Mouse (Mus musculus): Measurements from ENCODE around the gene Sv2c. TPM values are rescaled to one million over a fixed set of nuclear protein-coding genes. Genes with fewer than 3 reads are reported as not detected.
A peak's percentile ranks its signal among the peaks of the same experiment; 100 is the strongest.

The Sv2c gene
- polyA plus RNA-seq, 1 experiment from 2014 or later: 1.8 TPM

GRCm38 (mm10) chr13:95966791-95967190, 165.6 kb downstream of the Sv2c start:
- ATAC-seq (no peak), DNase-seq (ENCODE audit: low spot score) (no peak)
- H3K36me3 ChIP-seq (ENCODE audit: control insufficient read depth, insufficient read depth, low read length): no peaks in the 10 kb centered on the region
- H3K4me1 ChIP-seq (ENCODE audit: control insufficient read depth, insufficient read depth, low read length): peaks cover 2% of the 10 kb centered on the region; the same call in 1 of the 2 replicates
- no peak overlapping the region for H3K27ac ChIP-seq (ENCODE audit: low read depth, low read length)
- no peaks in the 10 kb centered on the region for H3K9me3 ChIP-seq (replicated peaks; ENCODE audit: control insufficient read depth, low read length)
- no peak overlapping the region for H3K4me3 ChIP-seq (ENCODE audit: low read depth, low read length)
- no peak overlapping the region for H3K4me2 ChIP-seq (ENCODE audit: low read length)
- 49% methylated on average over 6 of the region's 6 CpGs for WGBS
- no peak overlapping the region for H3K9ac ChIP-seq (ENCODE audit: low read length)
- no peaks in the 10 kb centered on the region; the same call in 1 of the 2 replicates for H3K27me3 ChIP-seq (replicated peaks; ENCODE audit: control insufficient read depth, insufficient read depth, low read length)

GRCm38 (mm10) chr13:95965596-95965995, 166.8 kb downstream of the Sv2c start:
- Histone ChIP-seq H3K27ac (ENCODE audit: low read depth, low read length) (peak overlapping the region; percentile 4; the same call in 1 of the 2 replicates), H3K4me1 (ENCODE audit: control insufficient read depth, insufficient read depth, low read length) (peaks cover 8% of the 10 kb centered on the region; the same call in 1 of the 2 replicates), H3K4me3 (ENCODE audit: low read depth, low read length) (no peak overlapping the region), H3K9me3 (replicated peaks; ENCODE audit: control insufficient read depth, low read length) (no peaks in the 10 kb centered on the region), H3K9ac (ENCODE audit: low read length) (no peak overlapping the region), H3K4me2 (ENCODE audit: low read length) (no peak overlapping the region), H3K36me3 (ENCODE audit: control insufficient read depth, insufficient read depth, low read length) (no peaks in the 10 kb centered on the region), H3K27me3 (replicated peaks; ENCODE audit: control insufficient read depth, insufficient read depth, low read length) (no peaks in the 10 kb centered on the region; the same call in 1 of the 2 replicates)
- ATAC-seq: no peak
- no peak for DNase-seq (ENCODE audit: low spot score)
- WGBS: 89% methylated on average over 6 of the region's 6 CpGs

- DNase-seq (ENCODE audit: low spot score) (no peak), ATAC-seq (no peak)
- no peak overlapping the region for H3K4me2 ChIP-seq (ENCODE audit: low read length)
- H3K36me3 ChIP-seq (ENCODE audit: control insufficient read depth, insufficient read depth, low read length): no peaks in the 10 kb centered on the region
- no peaks in the 10 kb centered on the region; the same call in 1 of the 2 replicates for H3K27me3 ChIP-seq (replicated peaks; ENCODE audit: control insufficient read depth, insufficient read depth, low read length)
- no peak overlapping the region for H3K9ac ChIP-seq (ENCODE audit: low read length)
- no peaks in the 10 kb centered on the region for H3K9me3 ChIP-seq (replicated peaks; ENCODE audit: control insufficient read depth, low read length)
- WGBS: 89% methylated on average over 10 of the region's 10 CpGs
- 0 out of 2 replicates have a peak overlapping the region, but pooled peaks have one; percentile 4 for H3K27ac ChIP-seq (ENCODE audit: low read depth, low read length)
- H3K4me1 ChIP-seq (ENCODE audit: control insufficient read depth, insufficient read depth, low read length): peaks cover 10% of the 10 kb centered on the region
- no peak overlapping the region for H3K4me3 ChIP-seq (ENCODE audit: low read depth, low read length)
Observed at GRCm38 (mm10) chr13:95965162-95965561, 167.2 kb downstream of the Sv2c start.

- no peaks in the 10 kb centered on the region; the same call in 1 of the 2 replicates for H3K27me3 ChIP-seq (replicated peaks; ENCODE audit: control insufficient read depth, insufficient read depth, low read length)
- WGBS: 69% methylated on average over 8 of the region's 8 CpGs
- no peaks in the 10 kb centered on the region for H3K36me3 ChIP-seq (ENCODE audit: control insufficient read depth, insufficient read depth, low read length)
- peaks cover 15% of the 10 kb centered on the region for H3K4me1 ChIP-seq (ENCODE audit: control insufficient read depth, insufficient read depth, low read length)
- DNase-seq (ENCODE audit: low spot score): peak; percentile 22
- no peak overlapping the region for H3K4me2 ChIP-seq (ENCODE audit: low read length)
- no peak overlapping the region for H3K27ac ChIP-seq (ENCODE audit: low read depth, low read length)
- no peak overlapping the region for H3K9ac ChIP-seq (ENCODE audit: low read length)
- no peak for ATAC-seq
- no peaks in the 10 kb centered on the region for H3K9me3 ChIP-seq (replicated peaks; ENCODE audit: control insufficient read depth, low read length)
- no peak overlapping the region for H3K4me3 ChIP-seq (ENCODE audit: low read depth, low read length)
Observed at GRCm38 (mm10) chr13:95964226-95964625, 168.2 kb downstream of the Sv2c start.

- WGBS: 86% methylated on average over 1 of the region's 1 CpGs
- Histone ChIP-seq H3K27me3 (replicated peaks; ENCODE audit: control insufficient read depth, insufficient read depth, low read length) (no peaks in the 10 kb centered on the region; the same call in 1 of the 2 replicates), H3K27ac (ENCODE audit: low read depth, low read length) (no peak overlapping the region), H3K4me1 (ENCODE audit: control insufficient read depth, insufficient read depth, low read length) (peaks cover 15% of the 10 kb centered on the region), H3K36me3 (ENCODE audit: control insufficient read depth, insufficient read depth, low read length) (no peaks in the 10 kb centered on the region), H3K4me2 (ENCODE audit: low read length) (no peak overlapping the region), H3K9ac (ENCODE audit: low read length) (no peak overlapping the region), H3K9me3 (replicated peaks; ENCODE audit: control insufficient read depth, low read length) (no peaks in the 10 kb centered on the region), H3K4me3 (ENCODE audit: low read depth, low read length) (no peak overlapping the region)
- DNase-seq (ENCODE audit: low spot score) (no peak), ATAC-seq (no peak)
Observed at GRCm38 (mm10) chr13:95963671-95964070, 168.7 kb downstream of the Sv2c start.

GRCm38 (mm10) chr13:95961905-95962304, 170.5 kb downstream of the Sv2c start:
- WGBS: 28% methylated on average over 7 of the region's 7 CpGs
- H3K36me3 ChIP-seq (ENCODE audit: control insufficient read depth, insufficient read depth, low read length): no peaks in the 10 kb centered on the region
- H3K27ac ChIP-seq (ENCODE audit: low read depth, low read length): no peak overlapping the region
- no peaks in the 10 kb centered on the region; the same call in 1 of the 2 replicates for H3K27me3 ChIP-seq (replicated peaks; ENCODE audit: control insufficient read depth, insufficient read depth, low read length)
- H3K9me3 ChIP-seq (replicated peaks; ENCODE audit: control insufficient read depth, low read length): no peaks in the 10 kb centered on the region
- H3K9ac ChIP-seq (ENCODE audit: low read length): no peak overlapping the region
- H3K4me3 ChIP-seq (ENCODE audit: low read depth, low read length): peak overlapping the region; percentile 40; the same call in 1 of the 2 replicates
- ATAC-seq (peak; percentile 53; the same call in 1 of the 2 replicates), DNase-seq (ENCODE audit: low spot score) (peak; percentile 32)
- peaks cover 15% of the 10 kb centered on the region for H3K4me1 ChIP-seq (ENCODE audit: control insufficient read depth, insufficient read depth, low read length)
- H3K4me2 ChIP-seq (ENCODE audit: low read length): peak overlapping the region; percentile 88

GRCm38 (mm10) chr13:95961191-95961791, 171.1 kb downstream of the Sv2c start:
- peak overlapping the region; percentile 40 for H3K4me3 ChIP-seq (ENCODE audit: low read depth, low read length)
- peak; percentile 70 for ATAC-seq
- H3K9me3 ChIP-seq (replicated peaks; ENCODE audit: control insufficient read depth, low read length): no peaks in the 10 kb centered on the region
- peak overlapping the region; percentile 88 for H3K4me2 ChIP-seq (ENCODE audit: low read length)
- H3K36me3 ChIP-seq (ENCODE audit: control insufficient read depth, insufficient read depth, low read length): no peaks in the 10 kb centered on the region
- WGBS: 6% methylated on average over 29 of the region's 29 CpGs
- H3K27ac ChIP-seq (ENCODE audit: low read depth, low read length): no peak overlapping the region; the same call in 1 of the 2 replicates
- no peaks in the 10 kb centered on the region; the same call in 1 of the 2 replicates for H3K27me3 ChIP-seq (replicated peaks; ENCODE audit: control insufficient read depth, insufficient read depth, low read length)
- peak; percentile 70 for DNase-seq (ENCODE audit: low spot score)
- peak overlapping the region; percentile 59 for H3K9ac ChIP-seq (ENCODE audit: low read length)
- H3K4me1 ChIP-seq (ENCODE audit: control insufficient read depth, insufficient read depth, low read length): peaks cover 15% of the 10 kb centered on the region

- DNase-seq (ENCODE audit: low spot score) (peak; percentile 29), ATAC-seq (peak; percentile 10; the same call in 1 of the 2 replicates)
- H3K4me3 ChIP-seq (ENCODE audit: low read depth, low read length): peak overlapping the region; percentile 40
- H3K27ac ChIP-seq (ENCODE audit: low read depth, low read length): no peak overlapping the region
- no peaks in the 10 kb centered on the region for H3K9me3 ChIP-seq (replicated peaks; ENCODE audit: control insufficient read depth, low read length)
- H3K36me3 ChIP-seq (ENCODE audit: control insufficient read depth, insufficient read depth, low read length): no peaks in the 10 kb centered on the region
- no peaks in the 10 kb centered on the region; the same call in 1 of the 2 replicates for H3K27me3 ChIP-seq (replicated peaks; ENCODE audit: control insufficient read depth, insufficient read depth, low read length)
- WGBS: 4% methylated on average over 10 of the region's 10 CpGs
- H3K9ac ChIP-seq (ENCODE audit: low read length): peak overlapping the region; percentile 59
- peaks cover 15% of the 10 kb centered on the region for H3K4me1 ChIP-seq (ENCODE audit: control insufficient read depth, insufficient read depth, low read length)
- peak overlapping the region; percentile 88 for H3K4me2 ChIP-seq (ENCODE audit: low read length)
Observed at GRCm38 (mm10) chr13:95960477-95961185, 171.7 kb downstream of the Sv2c start.

All from forebrain, embryonic 14.5 days (tissue).